Comparison of ENCODE assay signal across 10 mouse cellular contexts in the genomic region with DNA sequence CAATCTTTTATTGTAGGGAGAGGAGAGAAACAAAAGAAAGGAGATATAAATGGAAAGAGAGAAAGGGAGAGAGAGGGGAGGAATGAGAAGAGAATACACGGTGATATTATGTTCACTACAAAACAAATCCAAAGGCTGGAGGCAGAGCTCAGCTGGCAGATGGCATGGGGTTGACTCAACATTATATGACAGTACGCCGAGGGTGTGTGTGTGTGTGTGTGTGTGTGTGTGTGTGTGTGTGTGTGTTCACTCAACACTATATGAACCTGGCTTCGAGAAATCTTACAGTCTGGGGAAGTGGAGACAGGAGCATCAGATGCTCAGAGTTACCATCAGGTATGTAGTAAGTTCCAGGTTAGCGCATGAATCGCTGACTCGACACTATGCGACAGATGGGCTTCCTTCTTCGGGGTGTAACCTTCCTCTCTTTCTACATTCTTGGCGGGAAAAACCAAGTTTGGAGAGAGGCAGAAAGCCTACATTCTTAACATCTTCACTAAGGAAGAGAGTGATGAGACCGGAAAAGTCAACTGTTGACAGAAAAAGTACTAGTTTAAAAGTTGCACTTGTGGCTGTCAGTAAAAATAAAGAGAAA. TPM values are rescaled to one million over a fixed set of nuclear protein-coding genes. Genes with fewer than 3 reads are reported as not detected.
DNase-seq lines count a peak whose midpoint lies in the region; ATAC-seq and TF ChIP-seq lines count a peak whose summit lies in the region.
"Had no signal": no experiment of that assay in that cellular context is flagged by ENCODE, and none has a peak within 500 bp of the region (broad histone marks: within the 10 kb centered on the region; RNA-seq: fewer than 3 reads in every experiment).

No protein-coding gene starts in this region.

- TF ChIP-seq CTCF in gastrocnemius, adult 2 months (IDR thresholded peaks at IDR 0.05): no peak

- H3K27me3 ChIP-seq in lung, embryonic 15.5 days: 0 out of 2 replicates have a peak, but pooled peaks cover 3% of the 10 kb centered on the region
- no peaks in the 10 kb centered on the region for H3K27me3 ChIP-seq in stomach, embryonic 16.5 days (ENCODE audit: control insufficient read depth, insufficient read depth, low read length)

- H3K27ac ChIP-seq in gastrocnemius, adult 2 months: no peak overlapping the region
- no peak overlapping the region for H3K27ac ChIP-seq in lung, embryonic 15.5 days
- no peak overlapping the region for H3K27ac ChIP-seq in stomach, embryonic 16.5 days (ENCODE audit: low read length)

- no peaks in the 10 kb centered on the region for H3K9me3 ChIP-seq in lung, embryonic 15.5 days
- H3K9me3 ChIP-seq in stomach, embryonic 16.5 days (replicated peaks; ENCODE audit: control insufficient read depth, low read length): no peaks in the 10 kb centered on the region

- peak overlapping the region; percentile 76 for H3K4me3 ChIP-seq in gastrocnemius, adult 2 months
- peak overlapping the region; percentile 46; the same call in 1 of the 2 replicates for H3K4me3 ChIP-seq in lung, embryonic 15.5 days
- H3K4me3 ChIP-seq in stomach, embryonic 16.5 days (replicated peaks; ENCODE audit: low read length): peak overlapping the region; percentile 54

- WGBS in lung, embryonic 15.5 days: 82% methylated on average over 11 of the region's 11 CpGs
- 78% methylated on average over 11 of the region's 11 CpGs for WGBS in stomach, embryonic 16.5 days

- intact Hi-C loops in gastrocnemius, adult 2 months (cut with DNase I): no loop called here
- intact Hi-C loops in left cerebral cortex, postnatal 4 days (cut with DNase I): no loop called here

- peak; percentile 5; the same call in 1 of the 2 replicates for ATAC-seq in lung, embryonic 15.5 days (ENCODE audit: borderline replicate concordance, extremely low read depth, low FRiP score, low TSS enrichment)
- ATAC-seq in stomach, embryonic 16.5 days (ENCODE audit: insufficient read depth, low FRiP score): no peak

- H3K4me1 ChIP-seq in lung, embryonic 15.5 days: peaks cover 12% of the 10 kb centered on the region
- no peaks in the 10 kb centered on the region for H3K4me1 ChIP-seq in stomach, embryonic 16.5 days (ENCODE audit: control insufficient read depth, insufficient read depth, low read length)

- no peak overlapping the region for H3K9ac ChIP-seq in lung, embryonic 15.5 days
- H3K9ac ChIP-seq in stomach, embryonic 16.5 days (ENCODE audit: low read length): no peak overlapping the region

- no peak for DNase-seq in gastrocnemius, adult 2 months
- no peak for DNase-seq in gastrocnemius, adult 18-20 months (ENCODE audit: low spot score)
- no peak for DNase-seq in lung, postnatal 25 days (ENCODE audit: low spot score)
- peak; percentile 13 for DNase-seq in left cerebral cortex, postnatal 4 days
- no peak for DNase-seq in urinary bladder, postnatal 14 days (ENCODE audit: low spot score)
- DNase-seq in embryo, embryonic 11 days: no peak

- no peaks in the 10 kb centered on the region for H3K36me3 ChIP-seq in lung, embryonic 15.5 days
- H3K36me3 ChIP-seq in stomach, embryonic 16.5 days (ENCODE audit: control insufficient read depth, insufficient read depth, low read length): no peaks in the 10 kb centered on the region

- peak overlapping the region; percentile 88 for H3K4me2 ChIP-seq in lung, embryonic 15.5 days
- peak overlapping the region; percentile 64 for H3K4me2 ChIP-seq in stomach, embryonic 16.5 days (ENCODE audit: low read depth, low read length)

RNA-seq across cellular contexts. Expression of a gene that starts 0.5 kb away (rescaled TPM):
- total RNA-seq in gastrocnemius, adult 2 months (2021): under 1 TPM; 0.33 to 0.42 TPM
- total RNA-seq in gastrocnemius, adult 18-20 months (2021): under 1 TPM; 0.30 to 0.38 TPM
- 0.81 and 1.0 TPM in 2 replicates for polyA plus RNA-seq in lung, embryonic 15.5 days (2015; fragmentation: Nextera tagmentation; extraction: Ambion mirVana)
- under 1 TPM; 0.68 to 0.72 TPM for total RNA-seq in left cerebral cortex, postnatal 4 days (2021)
- 2.7 and 2.8 TPM in 2 replicates for polyA plus RNA-seq in stomach, embryonic 16.5 days (2015; fragmentation: Nextera tagmentation; extraction: Ambion mirVana)
- total RNA-seq: liver, adult 2 months; neutrophil, adult 5-6 weeks had no signal
- polyA plus RNA-seq: liver, adult 2 months had no signal
